Mouse (Mus musculus) MEL (cell line): ENCODE results near the gene Inhba. TPM values are rescaled to one million over a fixed set of nuclear protein-coding genes. Genes with fewer than 3 reads are reported as not detected.

Experiments
- DNase-seq: peaks from one replicate; pipeline ENCODE4 v3.0.0; 2011; ENCODE audit warnings: low read depth, low spot score
- H3K27ac ChIP-seq: 2 replicates; pipeline ENCODE4 v1.5.1; 2012; ENCODE audit warnings: low read depth, mild to moderate bottlenecking, control low read depth, low read length, moderate library complexity; ENCODE audit not compliant: control insufficient read depth
- H3K27me3 ChIP-seq, 2 experiments: fragments of 150-350 bp in 1 of 2; sonication (generic) in 1 of 2; 2 replicates each; pipeline ENCODE4 v1.6.1; 2012; ENCODE audit warnings: low read length in 2 of 2, mild to moderate bottlenecking in 2 of 2, improper control_type of control experiment in 1 of 2, moderate library complexity in 1 of 2; ENCODE audit not compliant: insufficient read depth in 2 of 2, control insufficient read depth in 1 of 2
- H3K36me3 ChIP-seq, 2 experiments: 2 replicates each; pipeline ENCODE4 v1.6.1; 2012 to 2014; ENCODE audit warnings: low read length in 2 of 2, improper control_type of control experiment in 1 of 2, inconsistent platforms in 1 of 2, mild to moderate bottlenecking in 1 of 2; ENCODE audit not compliant: insufficient read depth in 2 of 2, control insufficient read depth in 1 of 2
- H3K4me1 ChIP-seq, 2 experiments: fragments of 150-350 bp in 1 of 2; sonication (generic) in 1 of 2; 2 replicates each; pipeline ENCODE4 v1.6.1; 2012; ENCODE audit warnings: low read length in 2 of 2, improper control_type of control experiment in 1 of 2, mild to moderate bottlenecking in 1 of 2; ENCODE audit not compliant: insufficient read depth in 2 of 2, control insufficient read depth in 1 of 2
- H3K4me3 ChIP-seq, 2 experiments: fragments of 150-350 bp in 1 of 2; sonication (generic) in 1 of 2; 2 replicates each; pipeline ENCODE4 v1.5.1; 2012; ENCODE audit warnings: low read depth in 2 of 2, low read length in 2 of 2, mild to moderate bottlenecking in 2 of 2, moderate library complexity in 2 of 2, control low read depth in 1 of 2, improper control_type of control experiment in 1 of 2; ENCODE audit not compliant: control insufficient read depth in 1 of 2, insufficient read depth in 1 of 2
- H3K79me2 ChIP-seq: 2 replicates; pipeline ENCODE4 v1.6.1; 2012; ENCODE audit warnings: mild to moderate bottlenecking, low read length, moderate library complexity; ENCODE audit not compliant: control insufficient read depth, poor library complexity, insufficient read depth
- H3K9ac ChIP-seq: 2 replicates; pipeline ENCODE4 v1.6.1; 2012; ENCODE audit warnings: low read depth, mild to moderate bottlenecking, control low read depth, low read length, moderate library complexity; ENCODE audit not compliant: control insufficient read depth, poor library complexity, severe bottlenecking
- H3K9me3 ChIP-seq: fragments of 150-350 bp; sonication (generic); replicated peaks from 2 replicates; pipeline ENCODE4 v1.6.1; 2012; ENCODE audit warnings: mild to moderate bottlenecking, low read length, improper control_type of control experiment, moderate library complexity; ENCODE audit not compliant: insufficient read depth
- BHLHE40 ChIP-seq: IDR thresholded peaks from 2 replicates; pipeline ENCODE4 v1.6.1; 2012; ENCODE audit warnings: low read depth, mild to moderate bottlenecking, inconsistent platforms, low read length, improper control_type of control experiment, borderline replicate concordance
- CHD1 ChIP-seq: IDR thresholded peaks from 2 replicates; pipeline ENCODE4 v1.6.1; 2012; ENCODE audit warnings: low read depth, mild to moderate bottlenecking, inconsistent platforms, low read length, improper control_type of control experiment
- CTCF ChIP-seq, 3 experiments: IDR thresholded peaks in 2 of 3; conservative IDR thresholded peaks in 1 of 3; 2 replicates each; pipeline ENCODE4 v1.5.1; 2011 to 2012; ENCODE audit warnings: low read length in 3 of 3, low read depth in 2 of 3, mild to moderate bottlenecking in 2 of 3, improper control_type of control experiment in 1 of 3, inconsistent platforms in 1 of 3, mixed read lengths in 1 of 3, moderate library complexity in 1 of 3; ENCODE audit not compliant: control insufficient read depth in 1 of 3, insufficient read depth in 1 of 3, poor library complexity in 1 of 3, severe bottlenecking in 1 of 3
- ELF1 ChIP-seq: IDR thresholded peaks from 2 replicates; pipeline ENCODE4 v1.6.1; 2014; ENCODE audit warnings: low read depth, mild to moderate bottlenecking, inconsistent platforms, low read length, improper control_type of control experiment, moderate library complexity
- EP300 ChIP-seq, 2 experiments: IDR thresholded peaks; 2 replicates each; pipeline ENCODE4 v1.6.1; 2011; ENCODE audit warnings: improper control_type of control experiment in 2 of 2, low read length in 2 of 2, low read depth in 1 of 2, mild to moderate bottlenecking in 1 of 2
- ETS1 ChIP-seq: IDR thresholded peaks from 2 replicates; pipeline ENCODE4 v1.6.1; 2012; ENCODE audit warnings: low read depth, mild to moderate bottlenecking, inconsistent platforms, low read length, improper control_type of control experiment, moderate library complexity
- GABPA ChIP-seq: IDR thresholded peaks from 2 replicates; pipeline ENCODE4 v1.6.1; 2012; ENCODE audit warnings: low read depth, mild to moderate bottlenecking, inconsistent platforms, low read length, improper control_type of control experiment, moderate library complexity
- HCFC1 ChIP-seq: IDR thresholded peaks from 2 replicates; pipeline ENCODE4 v1.6.1; 2012; ENCODE audit warnings: low read depth, mild to moderate bottlenecking, inconsistent platforms, low read length, improper control_type of control experiment, moderate library complexity
- MAFK ChIP-seq: IDR thresholded peaks from 2 replicates; pipeline ENCODE4 v1.6.1; 2011; ENCODE audit warnings: low read depth, mild to moderate bottlenecking, low read length, improper control_type of control experiment, borderline replicate concordance
- MAX ChIP-seq: IDR thresholded peaks from 2 replicates; pipeline ENCODE4 v1.6.1; 2011; ENCODE audit warnings: low read length, improper control_type of control experiment
- MEF2A ChIP-seq: IDR thresholded peaks from 2 replicates; pipeline ENCODE4 v1.6.1; 2014; ENCODE audit warnings: low read depth, mild to moderate bottlenecking, inconsistent platforms, low read length, improper control_type of control experiment; ENCODE audit not compliant: poor library complexity, insufficient replicate concordance, severe bottlenecking; ENCODE audit errors: extremely low read depth
- MXI1 ChIP-seq: IDR thresholded peaks from 2 replicates; pipeline ENCODE4 v1.6.1; 2011; ENCODE audit warnings: mild to moderate bottlenecking, low read depth, low read length, improper control_type of control experiment
- MYB ChIP-seq: IDR thresholded peaks from 2 replicates; pipeline ENCODE4 v1.6.1; 2011; ENCODE audit warnings: mild to moderate bottlenecking, low read depth, low read length, improper control_type of control experiment
- POLR2AphosphoS2 ChIP-seq: IDR thresholded peaks from 2 replicates; pipeline ENCODE4 v1.6.1; 2011; ENCODE audit warnings: low read length, improper control_type of control experiment
- POLR2AphosphoS5 ChIP-seq: IDR thresholded peaks from 2 replicates; pipeline ENCODE4 v1.6.1; 2012; ENCODE audit warnings: low read depth, borderline replicate concordance, mild to moderate bottlenecking, inconsistent platforms, low read length, moderate library complexity, mixed read lengths
- SMC3 ChIP-seq: IDR thresholded peaks from 2 replicates; pipeline ENCODE4 v1.6.1; 2011; ENCODE audit warnings: low read depth, low read length, improper control_type of control experiment
- TCF12 ChIP-seq: IDR thresholded peaks from 2 replicates; pipeline ENCODE4 v1.6.1; 2014; ENCODE audit warnings: low read depth, mild to moderate bottlenecking, inconsistent platforms, low read length, improper control_type of control experiment, moderate library complexity
- USF2 ChIP-seq, 2 experiments: IDR thresholded peaks; 2 replicates each; pipeline ENCODE4 v1.6.1; 2011 to 2012; ENCODE audit warnings: improper control_type of control experiment in 2 of 2, low read length in 2 of 2, borderline replicate concordance in 1 of 2, inconsistent platforms in 1 of 2, low read depth in 1 of 2, mild to moderate bottlenecking in 1 of 2; ENCODE audit not compliant: insufficient read depth in 1 of 2
- ZC3H11A ChIP-seq: IDR thresholded peaks from 2 replicates; pipeline ENCODE4 v1.6.1; 2012; ENCODE audit warnings: low read depth, mild to moderate bottlenecking, inconsistent platforms, low read length, improper control_type of control experiment
- ZMIZ1 ChIP-seq: IDR thresholded peaks from 2 replicates; pipeline ENCODE4 v1.6.1; 2012; ENCODE audit warnings: low read depth, mild to moderate bottlenecking, inconsistent platforms, low read length, improper control_type of control experiment, moderate library complexity
- polyA plus RNA-seq, 2 experiments: library from polyadenylated mRNA; stranded (reverse) in 1 of 2; unstranded in 1 of 2; fragments of >175 nt in 1 of 2; fragments of >200 nt in 1 of 2; gene quantifications; 2 replicates each; pipeline versions ENCODE4 v1.2.1 to v1.2.4; 2012; ENCODE audit warnings: low replicate concordance in 2 of 2, low read depth in 1 of 2; ENCODE audit not compliant: insufficient read length in 2 of 2, insufficient read depth in 1 of 2, missing spikeins in 1 of 2
- total RNA-seq: library from RNA; depleted of rRNA; stranded (reverse); fragments of 300-350 nt; gene quantifications from 2 replicates; pipeline ENCODE4 v1.2.3, GENCODE M21; 2012

Inhba gene
- total and polyA plus RNA-seq, 3 experiments, result not detected

GRCm38 (mm10) chr13:16016506-16016905, 4.9 kb downstream of the Inhba start:
- DNase-seq, result no peak
- TF ChIP-seq MAFK (no peak), MXI1 (no peak), CTCF (IDR thresholded peaks at IDR 0.05 in 2 of 3, conservative IDR thresholded peaks at IDR 0.05 in 1 of 3; ENCODE audit: control insufficient read depth in 1 of 3, insufficient read depth in 1 of 3, low read depth in 2 of 3, low read length in 3 of 3, poor library complexity in 1 of 3, severe bottlenecking in 1 of 3) (no peak), ZC3H11A (no peak), SMC3 (no peak)
- TF ChIP-seq, all 39 proteins: peak for 0
- Histone ChIP-seq H3K9ac (no peak overlapping the region), H3K4me3 (no peak overlapping the region), H3K36me3 (no peaks in the 10 kb centered on the region), H3K27me3 (no peaks in the 10 kb centered on the region), H3K9me3 (no peaks in the 10 kb centered on the region), H3K27ac (no peak overlapping the region), H3K4me1 (no peaks in the 10 kb centered on the region), H3K79me2 (no peaks in the 10 kb centered on the region)

GRCm38 (mm10) chr13:16017338-16017737, 5.7 kb downstream of the Inhba start:
- no peak overlapping the region for H3K27ac ChIP-seq
- no peaks in the 10 kb centered on the region for H3K27me3 ChIP-seq
- TF ChIP-seq POLR2AphosphoS5, result no peak
- TF ChIP-seq TCF12, result no peak
- no peak for TF ChIP-seq MYB
- TF ChIP-seq HCFC1, result no peak
- no peak for TF ChIP-seq ETS1
- TF ChIP-seq BHLHE40, result no peak
- no peak for TF ChIP-seq USF2 (IDR thresholded peaks at IDR 0.05; ENCODE audit: borderline replicate concordance in 1 of 2, insufficient read depth in 1 of 2, low read depth in 1 of 2, low read length in 2 of 2)
- no peak for TF ChIP-seq ZMIZ1
- no peak for TF ChIP-seq ZC3H11A
- TF ChIP-seq ELF1, result no peak
- no peak for TF ChIP-seq POLR2AphosphoS2
- no peak for TF ChIP-seq CHD1
- TF ChIP-seq MEF2A, result no peak
- no peak for TF ChIP-seq MAFK
- no peak for TF ChIP-seq MAX
- no peak for TF ChIP-seq GABPA
- no peak for TF ChIP-seq EP300 (IDR thresholded peaks at IDR 0.05; ENCODE audit: low read depth in 1 of 2, low read length in 2 of 2)
- H3K9me3 ChIP-seq, result no peaks in the 10 kb centered on the region
- no peak overlapping the region for H3K9ac ChIP-seq
- H3K79me2 ChIP-seq, result no peaks in the 10 kb centered on the region
- no peaks in the 10 kb centered on the region for H3K36me3 ChIP-seq
- no peaks in the 10 kb centered on the region for H3K4me1 ChIP-seq
- H3K4me3 ChIP-seq, result no peak overlapping the region
- DNase-seq, result no peak
